Mouse (Mus musculus) E14TG2a.4 (cell line): Measurements from ENCODE around the gene Nap1l4.

Source experiments
- CTCF ChIP-seq: conservative IDR thresholded peaks from 2 replicates; pipeline ENCODE4 v1.5.1; 2014; ENCODE audit warnings: low read length
- NANOG ChIP-seq: IDR thresholded peaks from 2 replicates; pipeline ENCODE4 v1.6.1; 2014; ENCODE audit warnings: borderline replicate concordance, low read length, mixed read lengths
- POU5F1 ChIP-seq: IDR thresholded peaks from 2 replicates; pipeline ENCODE4 v1.6.1; 2014; ENCODE audit warnings: low read length, borderline replicate concordance

DNA sequence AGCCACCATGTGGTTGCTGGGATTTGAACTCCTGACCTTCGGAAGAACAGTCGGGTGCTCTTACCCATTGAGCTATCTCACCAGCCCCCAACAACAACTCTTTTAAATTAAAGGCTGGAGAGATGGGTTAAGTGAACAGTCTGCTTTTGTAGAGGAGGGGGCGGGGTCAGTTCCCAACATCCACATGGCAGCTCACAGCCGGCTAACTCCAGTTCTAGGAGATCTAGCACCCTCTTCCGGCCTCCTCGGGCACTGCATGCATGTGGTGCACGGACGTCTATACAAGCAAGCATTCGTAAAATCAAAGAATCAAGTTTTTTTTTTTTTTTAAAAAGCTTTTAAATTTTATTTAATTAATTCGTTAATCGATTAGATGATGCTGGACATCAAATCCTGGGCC lies 43.1 kb downstream of the Nap1l4 start:
- TF ChIP-seq CTCF (peak; percentile 84), POU5F1 (no peak), NANOG (no peak)
